Mouse (Mus musculus) urinary bladder, postnatal 14 days (tissue): ENCODE data around the gene Rplp1.

Source experiments
- DNase-seq: peaks from one replicate; pipeline ENCODE4 v3.0.0; 2021; ENCODE audit warnings: low spot score

The Rplp1 gene

GRCm38 (mm10) chr9:61877373-61878112 is 36.8 kb downstream of the Rplp1 start:
- DNase-seq = no peak

GRCm38 (mm10) chr9:61873325-61873724 is 41.0 kb downstream of the Rplp1 start:
- DNase-seq = no peak

- no peak for DNase-seq
These were observed 41.9 kb downstream of the Rplp1 start for GRCm38 (mm10) chr9:61872246-61872941.

- DNase-seq = no peak
These were observed 42.5 kb downstream of the Rplp1 start for GRCm38 (mm10) chr9:61871839-61872238.

GRCm38 (mm10) chr9:61867659-61868058 is 46.7 kb downstream of the Rplp1 start:
- DNase-seq = no peak
